Mouse (Mus musculus) adrenal gland, adult 2 months (tissue): Measurements from ENCODE around the gene Smc3. TPM values are rescaled to one million over a fixed set of nuclear protein-coding genes. Genes with fewer than 3 reads are reported as not detected.

ENCODE experiments used
- DNase-seq: peaks from one replicate; pipeline ENCODE4 v3.0.0; 2021
- long read RNA-seq: library from polyadenylated mRNA; stranded (forward); transcript quantifications from one replicate; pipeline ENCODE4 v2.0.0, GENCODE M21; 2021
- polyA plus RNA-seq: library from polyadenylated mRNA; depleted of rRNA; stranded (reverse); fragments of >200 nt; gene quantifications from 2 replicates; pipeline ENCODE4 v1.2.3, GENCODE M21; 2012; rRNA removed
- total RNA-seq, 2 experiments: library from RNA; stranded (reverse); gene quantifications; 2 replicates each; pipeline ENCODE4 v1.2.3; 2021

The Smc3 gene
- total RNA-seq (10 to 100 TPM; 28.8 to 32.0 TPM), polyA plus RNA-seq (2.2 and 2.5 TPM in 2 replicates)
- long read RNA-seq, full-length matches to known transcripts: 18 of 18 reads
- long read RNA-seq, partial matches to known transcripts: 0 of 18 reads
- long read RNA-seq, other reads (novel, unspliced or antisense): 0 of 18 reads

DNA sequence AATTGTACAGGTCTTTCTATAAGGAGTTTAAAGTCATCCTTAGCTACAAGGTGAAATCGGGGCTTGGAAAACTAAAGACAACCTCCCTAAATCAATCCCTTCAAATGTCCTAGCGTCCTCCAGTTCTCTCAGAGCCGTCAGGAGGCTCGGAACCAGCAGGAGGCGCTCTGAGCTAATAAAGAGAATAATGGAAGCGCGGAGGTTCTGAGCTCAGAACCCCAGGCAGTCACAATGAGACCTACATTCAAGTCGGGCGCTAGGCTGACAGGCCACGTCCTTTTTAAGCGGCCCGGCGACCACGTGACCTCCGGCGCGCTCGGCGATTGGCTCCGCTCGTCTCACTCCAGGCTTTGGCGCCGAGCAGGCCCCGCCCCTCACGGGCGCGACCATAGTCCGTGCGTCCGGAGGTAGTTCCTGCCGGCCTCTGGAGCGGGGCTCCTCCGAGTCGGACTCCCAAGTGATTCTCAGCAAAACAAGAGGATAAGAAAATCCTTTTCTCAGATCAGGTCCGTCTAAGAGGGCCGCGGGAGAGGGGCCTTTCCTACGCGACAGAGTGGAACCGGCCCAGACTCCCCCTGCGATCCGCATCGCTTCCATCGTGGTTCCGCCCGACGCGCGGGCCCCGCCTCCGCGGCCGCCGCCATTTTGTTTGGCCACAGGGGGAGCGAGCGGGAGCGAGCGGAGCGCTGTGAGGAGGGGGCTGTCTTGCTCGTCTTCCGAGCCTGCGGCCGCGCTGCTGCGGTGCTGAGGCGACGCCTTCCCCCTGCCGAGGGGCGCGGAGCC is at the start of gene Smc3:
Smc3 (plus strand) TSS at position 642 of the 783 bp plus-strand sequence.
- peak; percentile 99 for DNase-seq

DNA sequence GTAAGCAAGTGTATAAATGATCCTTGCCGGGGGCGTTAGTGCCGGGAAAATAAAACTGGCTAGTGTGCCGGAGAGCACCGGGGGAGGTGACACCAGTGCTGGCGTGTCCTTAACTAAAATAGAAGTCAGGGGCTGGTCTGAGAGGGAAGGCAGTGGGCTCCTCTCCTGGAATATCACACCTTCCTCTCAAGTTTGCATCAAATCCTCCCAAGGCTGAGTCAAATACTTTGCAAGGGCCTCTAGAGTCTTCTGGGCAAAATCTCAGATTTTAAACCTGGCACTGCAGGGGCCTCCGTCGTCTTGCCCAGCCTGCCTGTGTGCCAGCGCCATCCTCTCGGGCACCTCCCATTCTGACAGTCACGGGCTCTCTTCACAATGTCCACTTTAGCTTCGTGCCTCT is 49.2 kb upstream of the Smc3 start:
- DNase-seq: no peak

DNA sequence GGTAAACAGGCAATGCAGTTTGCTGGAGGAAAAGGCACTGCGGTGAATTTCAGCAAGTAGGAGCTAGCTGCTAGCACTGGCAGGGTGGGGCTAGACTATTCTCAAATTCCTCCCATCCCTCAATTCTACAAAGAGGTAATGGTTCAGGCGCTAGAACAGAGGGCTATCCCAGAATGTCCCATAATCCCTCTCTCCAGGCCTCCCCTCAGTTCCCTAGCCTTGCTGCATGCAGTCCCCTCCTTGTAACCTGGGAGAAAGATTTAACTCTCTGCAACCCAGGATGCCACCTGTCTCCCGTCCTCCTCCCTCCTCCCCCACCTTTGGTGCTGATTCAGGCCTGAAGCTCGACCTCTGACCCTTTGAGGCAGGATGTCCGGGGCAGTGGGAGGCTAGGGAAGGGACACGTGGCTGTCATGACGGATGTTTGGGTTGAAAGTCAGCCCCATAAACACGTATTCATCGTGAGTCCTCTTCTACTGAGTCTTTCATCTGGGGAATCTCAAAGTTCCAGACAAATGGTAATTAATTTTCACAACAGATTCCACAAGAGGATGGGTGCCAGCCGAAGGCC is 47.9 kb upstream of the Smc3 start:
- no peak for DNase-seq

DNA sequence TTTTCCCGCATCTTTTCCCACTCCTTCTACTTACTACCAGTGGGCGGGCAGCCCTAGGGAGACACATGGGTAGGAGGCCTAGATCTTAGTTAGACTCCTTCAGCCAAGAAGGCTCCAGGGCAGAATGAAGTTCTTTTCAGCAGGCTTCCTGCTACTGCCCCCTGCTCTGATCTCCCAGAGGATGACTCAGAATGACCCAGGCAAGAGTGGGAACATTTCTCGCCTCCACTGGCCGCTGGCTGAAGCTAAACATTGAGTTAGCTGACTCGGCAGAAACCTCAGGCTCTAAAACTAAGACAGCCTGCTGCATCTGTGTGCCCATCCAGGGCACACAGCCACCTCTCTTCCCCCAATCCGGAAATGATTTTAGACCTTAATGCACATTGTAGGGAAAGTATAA is 47.4 kb upstream of the Smc3 start:
- DNase-seq: peak; percentile 29

DNA sequence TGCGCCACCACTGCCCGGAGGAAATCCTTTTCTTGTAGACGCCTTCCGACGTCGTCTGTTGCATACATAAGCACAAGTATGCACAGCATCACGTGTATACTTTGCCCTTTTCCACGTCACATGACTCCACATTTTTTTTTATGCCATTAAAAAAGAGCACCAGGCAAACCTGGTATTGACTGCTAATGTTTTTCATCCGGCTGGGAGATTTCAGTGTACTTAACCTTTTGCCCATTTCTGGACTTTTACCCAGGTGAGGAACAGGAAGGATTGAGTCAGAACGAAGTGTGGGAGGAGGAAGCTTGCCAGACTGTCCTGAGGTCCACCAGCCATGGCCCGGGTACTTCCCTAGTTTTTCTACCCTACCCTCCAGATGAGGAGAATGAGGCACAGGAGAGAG is 45.8 kb upstream of the Smc3 start:
- DNase-seq: no peak

DNA sequence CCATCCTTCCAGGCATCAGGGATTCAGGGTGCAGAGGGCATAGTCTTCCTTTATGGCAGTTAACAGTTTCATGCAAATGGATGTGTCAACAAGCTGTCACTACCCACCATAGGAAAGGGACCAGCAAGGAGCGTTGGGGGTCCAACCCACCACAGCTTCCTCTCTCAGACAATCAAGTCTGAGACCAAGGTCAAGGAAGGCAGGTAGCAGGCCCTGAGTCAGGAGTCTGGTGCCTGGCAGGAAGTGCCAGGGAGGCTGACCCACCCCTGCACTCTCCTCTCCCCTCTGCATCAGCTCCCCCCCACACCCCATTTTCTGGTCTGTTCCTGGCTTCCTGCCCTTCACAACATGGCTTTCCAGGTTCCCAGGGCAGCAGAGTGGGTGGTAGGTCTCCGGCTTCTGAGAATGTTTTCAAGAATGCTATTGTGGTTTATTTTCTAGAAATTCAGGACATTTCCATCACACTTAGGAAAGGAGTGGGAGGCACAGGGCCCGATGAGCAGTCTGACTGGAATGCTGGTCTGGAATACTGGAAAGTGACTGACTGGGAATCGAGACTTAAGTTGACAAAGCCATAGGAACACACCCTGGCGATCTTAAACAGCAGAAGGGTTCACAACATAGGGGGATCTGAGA is 45.1 kb upstream of the Smc3 start:
- no peak for DNase-seq

DNA sequence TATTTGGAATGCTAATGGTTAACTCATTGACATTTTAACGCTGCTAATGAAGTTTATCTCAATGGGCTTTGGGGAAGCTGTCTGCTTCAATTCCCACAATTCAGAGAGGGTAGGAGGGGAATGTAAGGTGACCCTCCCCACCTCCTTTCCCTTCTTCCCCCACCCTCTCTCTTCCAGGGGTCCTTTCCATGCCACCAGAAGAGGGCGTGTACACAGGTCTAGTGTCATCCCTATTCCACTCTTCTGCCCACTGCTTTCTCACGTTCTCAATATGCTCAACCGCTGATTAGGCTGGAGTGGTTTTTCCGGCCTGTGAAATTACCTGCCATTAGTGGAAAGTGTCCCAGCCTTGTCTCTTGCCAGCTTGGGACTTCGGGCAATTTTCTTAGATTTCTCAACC is 43.4 kb upstream of the Smc3 start:
- no peak for DNase-seq

DNA sequence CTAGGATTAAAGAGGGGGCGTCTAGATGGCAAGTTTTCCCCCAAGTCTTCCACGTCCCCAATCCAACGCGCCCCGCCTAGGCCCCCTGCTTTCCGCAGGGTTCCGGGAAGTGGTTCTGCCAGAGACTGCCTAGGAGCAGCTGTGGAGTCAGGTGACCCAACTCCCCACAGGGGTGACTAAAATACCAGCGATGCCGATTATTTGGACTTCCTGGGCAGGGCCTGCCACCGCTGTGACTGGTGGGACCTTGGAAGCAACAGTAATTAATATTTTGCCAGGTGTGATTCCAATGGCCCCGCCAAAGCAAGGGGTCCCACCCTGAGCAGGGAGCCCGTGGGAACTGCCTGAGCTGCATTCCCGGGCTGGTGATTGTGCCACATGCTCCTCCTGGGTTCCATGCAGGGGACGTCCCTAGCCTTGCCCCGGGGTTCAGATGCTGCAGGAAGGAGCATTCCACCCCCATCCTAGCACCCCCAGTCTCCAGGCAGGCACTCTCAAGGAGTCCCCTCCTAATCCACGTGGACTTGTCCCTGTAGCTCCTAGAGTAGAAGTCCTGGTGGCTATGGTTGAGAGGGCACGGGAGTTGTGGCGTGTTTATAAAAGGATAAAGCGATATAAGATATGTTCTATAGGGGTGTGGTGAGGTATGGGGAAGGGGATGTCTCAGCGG is 42.8 kb upstream of the Smc3 start:
- peak; percentile 28 for DNase-seq

DNA sequence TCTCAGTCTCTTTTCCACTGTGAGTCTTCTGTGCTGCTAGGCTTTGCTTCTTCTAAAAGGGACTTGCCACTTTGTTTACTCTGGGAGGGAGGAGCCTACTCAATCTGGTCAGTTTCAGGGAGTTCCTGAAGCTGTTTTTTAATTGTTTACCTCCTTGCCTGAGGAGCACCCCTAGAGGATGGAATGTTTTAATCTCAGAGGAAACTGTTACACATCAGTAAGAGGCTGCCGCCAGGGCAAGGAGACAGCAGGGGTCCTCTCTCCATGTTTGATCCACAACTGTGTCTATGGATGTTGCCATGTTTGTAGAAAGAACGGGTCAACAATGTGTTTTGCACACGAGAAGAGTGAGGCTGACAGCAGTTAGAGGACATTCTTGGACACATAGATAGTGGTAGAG is 39.8 kb upstream of the Smc3 start:
- DNase-seq: no peak

DNA sequence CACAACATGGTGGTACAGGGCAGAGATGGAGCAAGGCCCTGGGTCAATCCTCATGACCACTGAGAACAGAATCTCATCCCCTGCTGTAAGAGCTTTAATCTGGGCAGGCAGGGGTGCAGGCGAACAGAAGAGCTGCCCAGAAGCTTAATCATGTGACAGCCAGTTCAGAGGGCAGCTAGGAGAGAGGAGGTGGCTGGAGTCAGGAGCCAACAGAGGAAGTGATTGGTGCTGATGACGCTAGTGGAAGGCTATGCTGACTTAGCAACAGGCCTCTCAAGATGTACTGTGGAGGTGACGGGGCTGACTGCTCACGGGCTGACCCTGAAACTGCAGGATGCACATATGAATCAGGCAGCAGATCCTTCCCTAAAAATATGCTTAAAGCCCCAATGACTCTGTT is 36.0 kb upstream of the Smc3 start:
- DNase-seq: peak; percentile 53

DNA sequence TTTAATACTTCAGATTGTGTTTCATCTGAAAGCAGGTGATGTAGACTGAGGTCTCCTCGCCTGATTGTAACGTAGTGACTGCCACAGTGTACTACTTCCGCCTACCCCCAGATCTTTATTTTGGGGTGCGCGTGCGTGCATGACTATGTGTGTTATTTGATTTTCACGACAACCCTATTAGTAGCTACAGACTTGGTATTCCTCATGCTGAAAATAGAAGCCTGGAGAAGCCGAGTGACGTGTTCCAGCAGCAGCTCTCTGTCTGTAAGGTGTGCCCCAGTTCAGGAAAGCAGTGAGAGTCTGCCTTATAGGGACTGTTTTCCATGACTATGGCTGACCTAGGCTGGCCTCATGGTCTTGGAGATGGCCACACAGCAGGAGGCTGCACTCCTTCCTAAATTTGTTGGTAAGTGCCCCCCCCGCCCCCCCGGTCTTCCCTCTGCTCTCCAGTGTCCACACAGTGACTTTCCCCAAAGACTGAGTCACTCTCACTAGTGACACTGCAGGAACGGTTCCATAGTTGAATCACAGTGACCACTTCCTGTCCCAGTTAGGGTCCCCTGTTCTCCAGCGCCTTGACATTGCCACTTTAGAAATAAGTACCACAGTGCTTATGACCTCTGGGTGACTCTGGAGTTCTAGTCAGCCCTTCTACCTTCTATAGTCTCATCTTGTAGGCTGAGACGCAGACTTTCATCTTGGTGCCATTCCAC is 34.5 kb upstream of the Smc3 start:
- no peak for DNase-seq

DNA sequence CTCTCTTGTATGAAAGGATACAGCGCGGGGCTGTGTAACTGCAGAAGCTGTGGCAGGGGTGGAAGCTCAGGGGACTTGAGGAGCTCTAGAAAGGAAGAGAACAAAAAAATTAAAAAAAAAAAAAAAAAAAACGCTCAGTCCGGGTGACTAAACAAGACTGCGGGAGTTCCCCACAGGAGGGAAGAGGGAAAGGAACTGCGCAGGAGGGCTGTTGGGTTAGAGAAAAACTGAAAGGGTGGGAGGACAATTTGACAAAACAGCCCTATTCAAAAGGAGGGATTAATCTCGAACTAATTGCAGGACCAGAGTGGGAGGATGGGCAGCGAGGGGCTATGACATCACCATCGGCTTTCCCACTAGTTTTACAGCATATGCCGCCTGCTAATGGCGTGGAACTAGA is 32.3 kb upstream of the Smc3 start:
- DNase-seq: no peak

DNA sequence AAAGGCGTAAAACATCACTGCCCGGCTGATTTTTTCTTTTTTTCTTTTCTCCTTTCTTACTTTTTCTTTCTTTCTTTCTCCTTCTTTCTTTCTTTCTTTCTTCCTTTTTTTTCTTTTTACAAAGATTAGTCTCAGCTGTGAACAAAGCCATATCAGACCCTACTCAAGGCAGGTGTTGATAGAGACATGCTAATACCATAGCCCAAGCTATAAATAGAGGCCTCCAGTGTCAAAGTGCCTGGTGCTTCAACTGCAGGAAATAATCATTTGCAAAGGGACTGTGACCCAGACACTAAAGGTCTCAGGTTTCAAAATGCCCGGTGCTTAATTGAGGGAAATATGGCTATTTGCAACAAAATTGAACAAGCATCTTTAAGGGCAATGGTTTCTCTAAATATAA is 31.6 kb upstream of the Smc3 start:
- no peak for DNase-seq

DNA sequence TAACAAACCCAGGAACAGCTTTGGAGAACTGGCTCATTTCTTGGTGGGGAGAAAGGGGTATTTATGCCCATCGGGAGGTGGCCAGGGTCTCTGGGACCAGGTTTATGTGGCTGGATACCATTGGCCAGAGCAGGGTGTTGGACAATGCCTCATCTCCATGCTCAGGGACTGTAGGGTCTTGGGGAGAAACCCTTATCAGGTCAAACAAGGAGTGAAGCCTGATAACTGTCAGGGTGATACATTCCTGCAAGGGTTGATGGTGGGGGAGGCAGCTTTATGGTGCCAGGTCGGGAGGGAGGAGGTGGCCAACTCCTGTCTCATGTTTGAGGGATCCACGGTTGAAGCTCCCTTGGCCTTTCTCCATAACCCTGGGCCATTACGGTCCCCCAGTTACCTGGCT is 29.1 kb upstream of the Smc3 start:
- no peak for DNase-seq

DNA sequence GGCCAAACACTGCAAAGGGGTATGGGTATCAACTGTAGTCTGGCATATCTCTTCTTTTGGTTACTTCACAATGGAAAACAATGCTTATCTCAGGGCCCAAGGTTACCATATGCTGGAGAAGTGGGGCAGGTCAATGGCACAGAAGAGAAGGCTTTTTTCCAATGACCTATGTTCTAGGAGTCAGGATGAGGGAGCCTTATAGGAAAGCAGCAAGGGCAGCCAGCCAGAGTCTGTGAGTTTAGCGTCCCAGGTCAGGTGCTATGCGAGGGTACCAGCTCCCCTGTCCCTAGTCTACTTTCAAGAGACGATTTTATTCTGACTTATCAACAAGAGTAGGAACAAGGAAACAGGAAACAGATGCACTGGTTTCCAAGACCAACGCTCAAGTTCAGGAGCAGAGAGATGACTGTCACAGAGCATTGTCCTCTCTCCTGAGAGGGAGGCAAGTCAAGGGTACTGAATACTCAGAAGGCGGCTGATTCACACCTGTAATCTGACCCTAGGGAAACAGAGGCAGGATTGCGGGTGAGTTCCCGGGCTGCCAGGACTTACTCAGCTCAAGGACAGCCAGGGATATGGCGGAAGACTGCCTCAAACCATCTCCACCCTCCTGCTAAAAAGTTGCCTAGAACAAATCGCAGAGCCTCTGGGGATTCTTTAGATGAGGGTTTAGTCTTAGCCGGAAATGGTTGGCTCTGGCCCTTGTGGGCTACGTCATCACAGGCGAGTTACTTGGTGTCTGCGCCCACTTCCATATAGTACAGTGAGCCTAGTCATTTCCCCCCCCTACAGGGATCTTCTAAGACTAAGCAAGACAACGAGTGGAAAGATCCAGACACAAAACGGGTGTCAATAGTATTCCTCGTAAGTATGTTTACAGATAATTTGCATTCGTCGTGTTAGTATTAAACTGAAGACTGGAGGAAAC is 28.4 kb upstream of the Smc3 start:
- no peak for DNase-seq

DNA sequence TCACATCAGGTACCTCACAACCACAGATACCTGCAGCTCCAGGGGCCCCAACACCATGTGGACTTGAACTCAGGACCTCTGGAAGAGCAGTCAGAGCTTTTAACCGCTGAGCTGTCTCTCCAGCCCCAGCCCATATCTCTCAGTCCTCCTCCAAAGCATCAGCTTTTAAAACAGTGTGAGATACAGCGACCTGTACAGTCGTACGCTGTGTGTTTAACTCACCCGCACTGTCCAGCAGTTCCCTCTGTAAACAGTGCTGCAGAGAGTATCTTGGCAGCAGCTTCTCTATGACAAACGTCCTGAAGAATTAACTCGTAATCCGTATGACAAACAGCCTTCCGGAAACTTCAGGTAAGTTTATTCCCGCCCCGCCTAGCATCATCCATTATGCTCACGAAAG is 27.6 kb upstream of the Smc3 start:
- DNase-seq: no peak

DNA sequence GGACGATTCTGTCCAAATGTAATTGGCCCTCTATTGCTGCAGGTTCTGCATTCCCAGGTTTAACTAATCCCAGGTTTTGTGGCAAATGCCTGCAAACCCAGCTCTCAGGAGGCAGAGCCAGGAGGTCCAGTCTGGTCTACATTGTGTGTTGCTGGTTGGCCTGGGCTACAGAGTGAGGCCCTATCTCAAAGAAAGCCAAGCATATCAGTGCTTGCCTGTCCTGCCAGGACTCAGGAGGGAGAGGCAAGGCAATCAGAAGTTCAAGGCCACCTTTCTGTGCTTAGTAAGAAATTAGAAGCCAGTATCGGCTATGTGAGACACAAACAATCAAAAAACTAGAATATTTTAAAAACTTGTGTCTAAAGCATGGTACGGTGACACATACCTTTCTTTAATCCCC is 27.0 kb upstream of the Smc3 start:
- DNase-seq: peak; percentile 44

DNA sequence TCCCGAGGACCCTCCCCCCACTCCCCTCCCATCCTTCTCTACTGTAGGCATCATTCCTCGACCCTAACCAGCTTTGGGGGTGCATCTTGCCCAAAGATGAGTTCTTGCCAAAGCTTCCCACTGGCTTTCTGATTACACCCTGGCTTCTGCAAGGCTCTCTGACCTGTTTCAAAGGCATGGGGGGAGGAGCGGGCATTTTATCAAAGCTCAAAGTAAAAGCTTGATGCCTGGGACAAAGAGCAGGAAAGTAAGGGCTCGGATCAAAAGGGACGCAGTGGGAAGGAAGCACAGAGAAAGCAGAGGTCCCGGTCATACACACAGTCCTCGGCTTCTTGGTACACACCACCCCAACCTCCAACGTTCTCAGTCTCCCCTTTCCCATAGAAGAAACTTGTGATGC is 26.1 kb upstream of the Smc3 start:
- peak; percentile 21 for DNase-seq

DNA sequence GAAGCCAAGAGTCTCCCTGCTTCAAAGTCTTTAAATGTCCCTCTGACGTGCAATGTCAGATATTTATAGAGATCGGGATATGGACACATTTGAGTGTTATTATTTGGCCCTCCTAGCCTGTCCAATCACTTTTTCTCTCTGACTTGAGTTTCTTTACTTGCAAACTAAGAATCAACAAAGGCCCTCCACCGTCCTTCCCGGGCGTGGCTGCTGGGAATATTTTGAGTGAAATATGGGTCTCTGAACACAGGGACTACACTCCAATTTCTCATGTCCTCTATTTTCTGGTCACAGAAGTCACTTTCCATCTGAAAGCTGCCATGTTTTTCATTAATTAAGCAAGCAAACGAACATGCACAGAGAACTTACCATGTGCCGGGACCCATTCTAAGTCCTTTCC is 25.7 kb upstream of the Smc3 start:
- no peak for DNase-seq

DNA sequence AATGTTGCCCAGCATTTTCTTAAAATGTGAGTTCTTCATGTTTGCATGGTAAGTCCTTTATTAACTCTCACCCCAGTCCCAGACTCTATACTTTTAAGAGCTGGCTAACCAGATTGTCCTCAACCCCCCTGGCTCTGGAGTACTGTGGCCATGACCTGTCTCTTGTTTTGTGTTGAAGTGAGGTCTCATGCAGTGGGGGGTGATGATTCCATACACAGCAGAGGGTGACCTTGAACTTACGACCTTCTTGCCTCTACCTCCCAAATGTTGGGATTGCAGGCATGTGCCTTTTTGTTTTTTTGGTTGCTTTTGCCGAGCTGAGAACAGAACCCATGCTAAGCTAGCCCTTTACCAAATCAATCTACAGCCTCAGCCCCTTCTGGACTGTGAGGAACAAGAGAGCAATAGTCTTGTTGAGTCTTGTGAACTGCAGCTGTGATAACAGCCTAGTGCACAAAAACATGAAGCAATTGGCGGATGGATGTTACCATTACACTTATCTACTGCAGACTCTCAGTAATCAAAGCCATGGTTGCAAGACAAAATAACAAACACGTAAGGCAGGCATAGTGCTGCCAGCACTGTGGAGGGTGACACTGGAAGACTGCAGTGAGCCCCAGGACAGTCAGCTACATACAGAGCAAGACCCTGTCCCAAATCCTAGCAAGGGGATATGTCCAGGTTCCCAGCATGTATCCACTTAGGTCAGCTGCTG is 24.7 kb upstream of the Smc3 start:
- DNase-seq: no peak
